Mouse (Mus musculus) stomach, postnatal 0 days (tissue): ENCODE data around the gene Oas1f.
"Not testable (repeated sequence)": the region's sequence is repeated elsewhere in the genome, so short reads cannot be mapped to it uniquely, and the experiment has no call there.

Experiments used
- CTCF ChIP-seq: IDR thresholded peaks from 2 replicates; pipeline ENCODE4 v1.5.1; 2016; ENCODE audit warnings: antibody characterized with exemption, low read depth, mild to moderate bottlenecking, moderate library complexity
- EP300 ChIP-seq: optimal IDR thresholded peaks from 2 replicates; pipeline ENCODE3; 2016; ENCODE audit warnings: antibody characterized with exemption

GRCm38 (mm10) chr5:120893866-120894265 lies 46.7 kb downstream of the Oas1f start:
- not testable (repeated sequence) for TF ChIP-seq CTCF, EP300
